Mouse (Mus musculus): ENCODE measurements at regions not wholly inside any gene's neighbourhood (a gene's known extent, or its start where the extent isn't known, plus 50 kb on each side); places are given as distances from the start of the nearest gene placed in this dataset.

DNA sequence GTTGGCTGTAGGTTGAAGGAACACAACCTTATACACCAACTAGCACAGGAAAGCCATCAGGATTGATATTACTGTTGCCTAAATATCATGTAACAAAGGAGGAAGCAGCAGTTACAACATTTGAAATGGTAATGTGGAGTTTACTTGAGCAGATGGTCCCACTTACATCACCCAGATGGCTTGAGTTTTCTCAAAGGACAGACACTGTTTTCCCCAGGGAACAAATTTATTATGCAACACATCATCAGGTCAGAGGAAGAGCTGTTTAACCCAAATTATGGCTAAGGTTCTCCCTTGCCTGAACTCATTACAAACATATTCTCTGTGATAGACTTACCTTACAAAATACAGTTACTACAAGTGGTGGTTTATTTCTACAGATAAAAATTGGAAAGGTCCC, 98.6 kb downstream of the Cldn17 start:
- no peak for TF ChIP-seq EP300 (IDR thresholded peaks at IDR 0.05; ENCODE audit: low read depth)
- TF ChIP-seq CTCF (IDR thresholded peaks at IDR 0.05; ENCODE audit: low read depth): no peak

Data from liver, embryonic 14.5 days (tissue).